Comparison of ENCODE assay signal across 23 mouse cellular contexts in genomic region chr1:184171601-184172000, GRCm38 (mm10).
A peak's percentile ranks its signal among the peaks of the same experiment; 100 is the strongest.
DNase-seq lines count a peak whose midpoint lies in the region; ATAC-seq and TF ChIP-seq lines count a peak whose summit lies in the region.
"Had no signal": no experiment of that assay in that cellular context is flagged by ENCODE, and none has a peak within 500 bp of the region (broad histone marks: within the 10 kb centered on the region; RNA-seq: fewer than 3 reads in every experiment).

No protein-coding gene starts in this region.

- H3K4me2 ChIP-seq in midbrain, postnatal 0 days (ENCODE audit: low read depth, low read length, poor library complexity, severe bottlenecking): no peak overlapping the region
- no peak overlapping the region for H3K4me2 ChIP-seq in midbrain, embryonic 15.5 days
- H3K4me2 ChIP-seq in heart, embryonic 15.5 days: peak overlapping the region; percentile 39
- no peak overlapping the region for H3K4me2 ChIP-seq in midbrain, embryonic 11.5 days
- no peak overlapping the region for H3K4me2 ChIP-seq in intestine, embryonic 16.5 days (ENCODE audit: low read depth, low read length)
- H3K4me2 ChIP-seq: forebrain, embryonic 15.5 days; hindbrain, embryonic 13.5 days; limb, embryonic 15.5 days; stomach, embryonic 15.5 days had no signal

- WGBS in midbrain, postnatal 0 days: 47% methylated on average over 7 of the region's 7 CpGs
- 58% methylated on average over 7 of the region's 7 CpGs for WGBS in midbrain, embryonic 15.5 days
- WGBS in heart, embryonic 15.5 days: 24% methylated on average over 7 of the region's 7 CpGs
- WGBS in midbrain, embryonic 11.5 days: 76% methylated on average over 7 of the region's 7 CpGs
- WGBS in intestine, embryonic 16.5 days: 64% methylated on average over 7 of the region's 7 CpGs

- H3K9ac ChIP-seq in midbrain, postnatal 0 days (replicated peaks; ENCODE audit: low read length, poor library complexity, severe bottlenecking): no peak overlapping the region
- H3K9ac ChIP-seq in midbrain, embryonic 15.5 days: no peak overlapping the region
- no peak overlapping the region for H3K9ac ChIP-seq in heart, embryonic 15.5 days
- H3K9ac ChIP-seq in midbrain, embryonic 11.5 days (ENCODE audit: low read length): no peak overlapping the region
- H3K9ac ChIP-seq in intestine, embryonic 16.5 days (ENCODE audit: low read depth, low read length): no peak overlapping the region
- H3K9ac ChIP-seq: forebrain, embryonic 15.5 days; hindbrain, embryonic 13.5 days; limb, embryonic 15.5 days; liver, embryonic 14.5 days; stomach, embryonic 15.5 days had no signal

- intact Hi-C loops in gastrocnemius, adult 2 months (cut with DNase I): loop anchor here (5.0 kb wide), 2 partner anchors 66 to 129 kb away; no protein-coding TSS in a partner anchor

- TF ChIP-seq CTCF in gastrocnemius, adult 2 months (IDR thresholded peaks at IDR 0.05): no peak
- no peak for TF ChIP-seq CTCF in midbrain, postnatal 0 days (IDR thresholded peaks at IDR 0.05)

- no peak for DNase-seq in gastrocnemius, adult 2 months
- no peak for DNase-seq in gastrocnemius, postnatal 4 days (ENCODE audit: low spot score in 2 of 2)
- DNase-seq in midbrain, postnatal 0 days (ENCODE audit: low spot score): peak; percentile 11
- peak; percentile 23 for DNase-seq in skeletal muscle tissue, adult 2 months (ENCODE audit: low read depth, low spot score)
- no peak for DNase-seq in midbrain, embryonic 11.5 days (ENCODE audit: low spot score, missing footprints)
- DNase-seq: adrenal gland, postnatal 10 days; cerebellum, adult 8-10 months; kidney, adult 18-20 months; kidney, postnatal 4 days; left cerebral cortex, postnatal 4 days; thymus, postnatal 25 days had no signal

- no peaks in the 10 kb centered on the region for H3K27me3 ChIP-seq in midbrain, postnatal 0 days (ENCODE audit: insufficient read depth, low read length)
- no peaks in the 10 kb centered on the region for H3K27me3 ChIP-seq in midbrain, embryonic 15.5 days (replicated peaks)
- H3K27me3 ChIP-seq in heart, embryonic 15.5 days: no peaks in the 10 kb centered on the region
- no peaks in the 10 kb centered on the region for H3K27me3 ChIP-seq in midbrain, embryonic 11.5 days (ENCODE audit: control insufficient read depth, insufficient read depth, low read length)
- no peaks in the 10 kb centered on the region for H3K27me3 ChIP-seq in intestine, embryonic 16.5 days (replicated peaks; ENCODE audit: control insufficient read depth, insufficient read depth, low read length)
- H3K27me3 ChIP-seq: CH12.LX; forebrain, embryonic 15.5 days; hindbrain, embryonic 13.5 days; limb, embryonic 15.5 days; stomach, embryonic 15.5 days had no signal

- peak overlapping the region; percentile 82 for H3K27ac ChIP-seq in gastrocnemius, adult 2 months
- H3K27ac ChIP-seq in midbrain, postnatal 0 days (ENCODE audit: low read depth, low read length): no peak overlapping the region
- no peak overlapping the region for H3K27ac ChIP-seq in midbrain, embryonic 15.5 days
- H3K27ac ChIP-seq in heart, embryonic 15.5 days: peak overlapping the region; percentile 90
- H3K27ac ChIP-seq in midbrain, embryonic 11.5 days (ENCODE audit: low read depth, low read length): no peak overlapping the region
- H3K27ac ChIP-seq in intestine, embryonic 16.5 days (ENCODE audit: low read length): no peak overlapping the region
- H3K27ac ChIP-seq: forebrain, embryonic 15.5 days; hindbrain, embryonic 13.5 days; limb, embryonic 15.5 days; liver, embryonic 14.5 days; macrophage; stomach, embryonic 15.5 days had no signal

- ATAC-seq in midbrain, postnatal 0 days (ENCODE audit: low FRiP score): no peak
- ATAC-seq in midbrain, embryonic 15.5 days (replicated peaks): no peak
- peak; percentile 71 for ATAC-seq in heart, embryonic 15.5 days (replicated peaks; ENCODE audit: insufficient number of reproducible peaks, insufficient read depth, low FRiP score, low read depth)
- ATAC-seq in midbrain, embryonic 11.5 days (ENCODE audit: low FRiP score): no peak
- ATAC-seq in intestine, embryonic 16.5 days: no peak
- ATAC-seq: forebrain, embryonic 15.5 days; lung, postnatal 0 days had no signal

- no peaks in the 10 kb centered on the region for H3K4me1 ChIP-seq in midbrain, postnatal 0 days (ENCODE audit: insufficient read depth, low read length)
- no peaks in the 10 kb centered on the region for H3K4me1 ChIP-seq in midbrain, embryonic 15.5 days
- H3K4me1 ChIP-seq in heart, embryonic 15.5 days (replicated peaks): peaks cover 25% of the 10 kb centered on the region
- H3K4me1 ChIP-seq in midbrain, embryonic 11.5 days (ENCODE audit: control insufficient read depth, insufficient read depth, low read length): no peaks in the 10 kb centered on the region
- H3K4me1 ChIP-seq in intestine, embryonic 16.5 days (ENCODE audit: control insufficient read depth, insufficient read depth, low read length): no peaks in the 10 kb centered on the region
- H3K4me1 ChIP-seq: limb, embryonic 15.5 days; stomach, embryonic 15.5 days had no signal

- H3K4me3 ChIP-seq in gastrocnemius, adult 2 months: no peak overlapping the region
- H3K4me3 ChIP-seq in midbrain, postnatal 0 days (ENCODE audit: low read depth, low read length): no peak overlapping the region
- no peak overlapping the region for H3K4me3 ChIP-seq in midbrain, embryonic 15.5 days
- H3K4me3 ChIP-seq in heart, embryonic 15.5 days: no peak overlapping the region
- no peak overlapping the region for H3K4me3 ChIP-seq in midbrain, embryonic 11.5 days (ENCODE audit: low read depth, low read length)
- no peak overlapping the region for H3K4me3 ChIP-seq in intestine, embryonic 16.5 days (ENCODE audit: low read length)
- H3K4me3 ChIP-seq: forebrain, embryonic 15.5 days; hindbrain, embryonic 13.5 days; limb, embryonic 15.5 days; stomach, embryonic 15.5 days had no signal

- no peaks in the 10 kb centered on the region for H3K36me3 ChIP-seq in midbrain, postnatal 0 days (ENCODE audit: insufficient read depth, low read length)
- H3K36me3 ChIP-seq in midbrain, embryonic 15.5 days (replicated peaks): no peaks in the 10 kb centered on the region
- no peaks in the 10 kb centered on the region for H3K36me3 ChIP-seq in heart, embryonic 15.5 days
- no peaks in the 10 kb centered on the region for H3K36me3 ChIP-seq in midbrain, embryonic 11.5 days (ENCODE audit: control insufficient read depth, insufficient read depth, low read length)
- no peaks in the 10 kb centered on the region for H3K36me3 ChIP-seq in intestine, embryonic 16.5 days (ENCODE audit: control insufficient read depth, insufficient read depth, low read length)
- H3K36me3 ChIP-seq: forebrain, embryonic 15.5 days; G1E; hindbrain, embryonic 13.5 days; limb, embryonic 15.5 days; stomach, embryonic 15.5 days had no signal

- H3K9me3 ChIP-seq in midbrain, postnatal 0 days (ENCODE audit: low read length): no peaks in the 10 kb centered on the region
- no peaks in the 10 kb centered on the region for H3K9me3 ChIP-seq in midbrain, embryonic 15.5 days
- H3K9me3 ChIP-seq in heart, embryonic 15.5 days (replicated peaks): no peaks in the 10 kb centered on the region
- no peaks in the 10 kb centered on the region for H3K9me3 ChIP-seq in midbrain, embryonic 11.5 days (ENCODE audit: control insufficient read depth, low read length)
- H3K9me3 ChIP-seq in intestine, embryonic 16.5 days (ENCODE audit: control insufficient read depth, low read length): no peaks in the 10 kb centered on the region
- H3K9me3 ChIP-seq: forebrain, embryonic 15.5 days; hindbrain, embryonic 13.5 days; limb, embryonic 15.5 days; stomach, embryonic 15.5 days had no signal

Comparison
In these comparisons a context has a peak if more than half of its experiments do, and no peak if none do; other contexts are left out.
1. DNase-seq: peak in midbrain, postnatal 0 days (single experiment) and skeletal muscle tissue, adult 2 months (single experiment); none in gastrocnemius, adult 2 months (single experiment), gastrocnemius, postnatal 4 days (0 of 2) and midbrain, embryonic 11.5 days (single experiment).
2. H3K27ac ChIP-seq: peak in gastrocnemius, adult 2 months (single experiment) and heart, embryonic 15.5 days (single experiment); none in midbrain, postnatal 0 days (single experiment), midbrain, embryonic 15.5 days (single experiment), midbrain, embryonic 11.5 days (single experiment) and intestine, embryonic 16.5 days (single experiment).